Mouse (Mus musculus) megakaryocyte-erythroid progenitor cell, adult 5-6 weeks (primary cell): ENCODE measurements around the gene Cyb561. TPM values are rescaled to one million over a fixed set of nuclear protein-coding genes. Genes with fewer than 3 reads are reported as not detected.

Experiments used
- ATAC-seq: replicated peaks from 2 replicates; pipeline ENCODE4 v1.8.0; 2016; ENCODE audit warnings: mild to moderate bottlenecking, inconsistent platforms; ENCODE audit not compliant: severe bottlenecking, poor library complexity, low FRiP score, low TSS enrichment
- total RNA-seq, 2 experiments: library from RNA; stranded (forward) in 1 of 2; stranded (reverse) in 1 of 2; fragments of 200-1000, 215-1000 nt in 1 of 2; fragments of >200 nt in 1 of 2; fragmentation: Nextera tagmentation in 1 of 2; gene quantifications; 2 replicates each; pipeline ENCODE4 v1.2.3; 2014 to 2017

Gene Cyb561
- total RNA-seq, 2 experiments from 2014 or later = 2.5 to 3.3 TPM

- no peak for ATAC-seq
Observed at GRCm38 (mm10) chr11:105955815-105956430, 2.8 kb upstream of the Cyb561 start.

GRCm38 (mm10) chr11:105953402-105953801, 266 bp upstream of the Cyb561 start:
- no peak for ATAC-seq

- ATAC-seq = no peak
Observed at GRCm38 (mm10) chr11:105952111-105952510, 1.0 kb downstream of the Cyb561 start.

GRCm38 (mm10) chr11:105951601-105952044, 1.5 kb downstream of the Cyb561 start:
- ATAC-seq = no peak

GRCm38 (mm10) chr11:105950519-105950918, 2.6 kb downstream of the Cyb561 start:
- no peak for ATAC-seq

GRCm38 (mm10) chr11:105948255-105948654, 4.9 kb downstream of the Cyb561 start:
- no peak for ATAC-seq

- no peak for ATAC-seq
Observed at GRCm38 (mm10) chr11:105946694-105947154, 6.4 kb downstream of the Cyb561 start.

- ATAC-seq = no peak
Observed at GRCm38 (mm10) chr11:105944770-105945672, 8.1 kb downstream of the Cyb561 start.

- ATAC-seq = peak; percentile 41; the same call in 1 of the 2 replicates
Observed at GRCm38 (mm10) chr11:105944126-105944621, 9.0 kb downstream of the Cyb561 start.

GRCm38 (mm10) chr11:105943133-105944102, 9.7 kb downstream of the Cyb561 start:
- 0 out of 2 replicates have a peak, but pooled peaks have one; percentile 2 for ATAC-seq

GRCm38 (mm10) chr11:105941973-105942372, 11.2 kb downstream of the Cyb561 start:
- ATAC-seq = no peak

- no peak for ATAC-seq
Observed at GRCm38 (mm10) chr11:105938771-105939170, 14.4 kb downstream of the Cyb561 start.

- ATAC-seq = no peak
Observed at GRCm38 (mm10) chr11:105936974-105937373, 16.2 kb downstream of the Cyb561 start.

GRCm38 (mm10) chr11:105936200-105936599, 16.9 kb downstream of the Cyb561 start:
- ATAC-seq = no peak

GRCm38 (mm10) chr11:105935496-105935895, 17.6 kb downstream of the Cyb561 start:
- ATAC-seq = no peak

GRCm38 (mm10) chr11:105934816-105935215, 18.3 kb downstream of the Cyb561 start:
- ATAC-seq = no peak

GRCm38 (mm10) chr11:105934303-105934711, 18.8 kb downstream of the Cyb561 start:
- peak; percentile 31 for ATAC-seq

- no peak for ATAC-seq
Observed at GRCm38 (mm10) chr11:105933746-105934145, 19.4 kb downstream of the Cyb561 start.

GRCm38 (mm10) chr11:105931380-105931779, 21.8 kb downstream of the Cyb561 start:
- ATAC-seq = no peak
